In the genomic region with DNA sequence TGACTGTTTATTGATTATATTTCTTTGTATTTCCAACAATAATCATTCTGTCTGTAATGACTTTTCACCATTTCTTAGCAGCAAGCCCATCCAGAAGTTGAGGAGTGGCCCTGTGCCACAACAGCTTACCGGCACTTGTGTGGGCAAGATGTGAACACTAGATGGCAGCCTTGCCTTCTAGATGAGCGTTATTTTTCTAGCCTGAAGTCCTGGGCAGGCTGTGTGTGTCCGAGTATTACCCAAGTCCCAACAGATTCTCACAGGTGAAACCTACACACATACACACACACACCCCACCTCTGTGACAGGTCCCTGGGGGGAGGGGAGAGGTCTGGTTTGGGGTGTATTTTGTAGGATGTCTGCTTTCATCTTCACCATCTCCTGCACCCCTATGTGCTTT, we compare ENCODE assay signal across 9 mouse cellular contexts. TPM values are rescaled to one million over a fixed set of nuclear protein-coding genes. Genes with fewer than 3 reads are reported as not detected.
DNase-seq lines count a peak whose midpoint lies in the region; ATAC-seq lines count a peak whose summit lies in the region.
"Had no signal": no experiment of that assay in that cellular context is flagged by ENCODE, and none has a peak within 500 bp of the region (broad histone marks: within the 10 kb centered on the region; RNA-seq: fewer than 3 reads in every experiment).

No protein-coding gene starts in this region.

- peak; percentile 87 for DNase-seq in MN1 (ENCODE audit: low spot score)
- peak; percentile 74 for DNase-seq in cerebellum, adult 11 months
- DNase-seq in layer of hippocampus, adult 9-11 months, result peak; percentile 67
- peak; percentile 77 for DNase-seq in lung, postnatal 10 days
- peak; percentile 60 for DNase-seq in retina, adult 2 months (ENCODE audit: low read depth, low spot score)
- peak; percentile 75 for DNase-seq in thymus, postnatal 4 days

- H3K9me3 ChIP-seq in forebrain, embryonic 15.5 days, result no peaks in the 10 kb centered on the region
- H3K9me3 ChIP-seq in hindbrain, embryonic 13.5 days, result no peaks in the 10 kb centered on the region
- H3K9me3 ChIP-seq: megakaryocyte, embryonic 14.5 days had no signal

- no peaks in the 10 kb centered on the region for H3K27me3 ChIP-seq in forebrain, embryonic 15.5 days
- 0 out of 2 replicates have a peak, but pooled peaks cover 4% of the 10 kb centered on the region for H3K27me3 ChIP-seq in hindbrain, embryonic 13.5 days

- no peak overlapping the region for H3K4me2 ChIP-seq in forebrain, embryonic 15.5 days (replicated peaks)
- no peak overlapping the region for H3K4me2 ChIP-seq in hindbrain, embryonic 13.5 days

- H3K4me3 ChIP-seq in forebrain, embryonic 15.5 days, result no peak overlapping the region
- no peak overlapping the region for H3K4me3 ChIP-seq in hindbrain, embryonic 13.5 days
- H3K4me3 ChIP-seq: megakaryocyte, embryonic 14.5 days had no signal

- WGBS in forebrain, embryonic 15.5 days, result 0% methylated on average over 3 of the region's 3 CpGs
- WGBS in hindbrain, embryonic 13.5 days, result 2% methylated on average over 3 of the region's 3 CpGs

- ATAC-seq in forebrain, embryonic 15.5 days (replicated peaks), result peak; percentile 71
- ATAC-seq in hindbrain, embryonic 13.5 days (ENCODE audit: low FRiP score), result peak; percentile 75

- H3K27ac ChIP-seq in forebrain, embryonic 15.5 days (replicated peaks), result no peak overlapping the region
- H3K27ac ChIP-seq in hindbrain, embryonic 13.5 days, result no peak overlapping the region

- H3K9ac ChIP-seq in forebrain, embryonic 15.5 days (replicated peaks), result no peak overlapping the region
- no peak overlapping the region for H3K9ac ChIP-seq in hindbrain, embryonic 13.5 days

- no peaks in the 10 kb centered on the region for H3K36me3 ChIP-seq in forebrain, embryonic 15.5 days
- H3K36me3 ChIP-seq in hindbrain, embryonic 13.5 days, result no peaks in the 10 kb centered on the region

- H3K4me1 ChIP-seq in forebrain, embryonic 15.5 days, result no peaks in the 10 kb centered on the region
- no peaks in the 10 kb centered on the region for H3K4me1 ChIP-seq in hindbrain, embryonic 13.5 days (replicated peaks)

RNA-seq across cellular contexts. Expression of a gene that starts 47.2 kb away (rescaled TPM):
- polyA plus RNA-seq in forebrain, embryonic 15.5 days (2015; fragmentation: Nextera tagmentation; extraction: Ambion mirVana), result 44.2 and 44.4 TPM in 2 replicates
- 42.0 and 43.1 TPM in 2 replicates for polyA plus RNA-seq in hindbrain, embryonic 13.5 days (2015; fragmentation: Nextera tagmentation; extraction: Ambion mirVana)
